Mouse (Mus musculus): ENCODE measurements around the gene Reep6. TPM values are rescaled to one million over a fixed set of nuclear protein-coding genes. Genes with fewer than 3 reads are reported as not detected.

Gene Reep6
- total RNA-seq (2023), result 0.44 and 0.54 TPM in 2 replicates

GRCm38 (mm10) chr10:80329273-80330081, at the start of gene Reep6, which contains the start of gene Pcsk4:
Gene Reep6 (plus strand): TSS chr10:80329953.
Gene Pcsk4 (minus strand): TSS chr10:80329498.

GRCm38 (mm10) chr10:80292251-80293146, 37.3 kb upstream of the Reep6 start, which contains the start of gene Rps15:
Gene Rps15 (plus strand): TSS chr10:80292453.

DNA sequence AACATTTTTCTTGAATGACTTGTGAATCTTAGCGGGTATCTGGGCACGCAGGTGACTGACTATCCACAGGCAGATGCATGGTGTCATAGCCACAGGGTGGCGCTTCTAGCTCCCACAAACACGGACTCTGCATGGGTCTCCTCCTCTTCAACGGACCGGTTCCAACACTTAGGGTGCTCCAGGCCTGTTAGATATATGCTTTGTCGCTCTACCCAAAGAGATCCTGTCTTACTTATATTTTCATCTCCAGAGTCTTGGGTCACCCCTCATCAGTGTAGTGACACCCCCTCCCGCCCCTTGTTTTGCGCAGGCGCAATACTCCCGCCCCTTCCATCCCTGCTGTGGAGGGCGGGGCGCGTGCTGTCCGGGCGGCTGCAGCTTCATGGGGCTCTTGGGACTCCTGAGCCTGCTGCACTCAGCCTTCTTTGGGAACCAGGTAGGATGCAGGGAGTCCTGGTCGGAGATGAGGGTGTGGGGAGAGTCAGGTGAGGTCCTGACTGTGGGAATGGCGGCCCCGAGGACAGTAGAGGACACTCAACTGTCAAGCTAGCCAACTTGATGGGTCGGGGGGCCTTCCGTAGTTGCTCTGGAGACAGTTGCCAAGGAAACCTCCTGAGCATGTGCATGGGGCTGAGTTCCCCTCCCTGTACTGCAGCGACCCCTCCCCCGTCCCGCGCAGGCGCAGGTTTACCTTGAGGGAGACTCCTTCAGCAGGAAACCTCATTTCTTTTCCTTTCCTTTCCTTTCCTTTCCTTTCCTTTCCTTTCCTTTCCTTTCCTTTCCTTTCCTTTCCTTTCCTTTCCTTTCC, 33.9 kb upstream of the Reep6 start, which contains the start of gene Apc2:
Apc2 (plus strand) TSS at position 360 of the 808 bp plus-strand sequence.

DNA sequence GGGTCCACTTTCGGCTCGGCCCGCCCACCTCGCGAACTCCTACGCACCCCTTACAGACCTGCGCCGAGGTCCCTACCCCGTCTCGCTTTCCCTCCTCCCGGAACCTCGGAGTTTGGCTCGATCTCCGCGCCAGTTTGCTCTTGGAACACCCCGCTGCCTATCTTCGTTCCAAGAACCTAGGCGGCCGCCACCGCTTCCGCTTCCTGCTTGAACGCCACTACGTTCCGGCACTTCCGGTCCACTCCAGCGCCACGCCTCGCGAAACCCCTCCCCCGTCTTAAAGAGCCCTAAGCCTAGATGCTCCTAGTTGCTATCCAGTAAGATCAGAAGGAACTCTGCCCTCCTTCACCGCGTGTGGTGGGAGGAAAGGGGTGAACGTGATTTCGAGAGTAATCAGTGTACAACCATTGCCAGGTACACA, 9.4 kb upstream of the Reep6 start, which contains the start of gene 2310011J03Rik:
2310011J03Rik (minus strand) TSS at position 198 of the 421 bp plus-strand sequence.

DNA sequence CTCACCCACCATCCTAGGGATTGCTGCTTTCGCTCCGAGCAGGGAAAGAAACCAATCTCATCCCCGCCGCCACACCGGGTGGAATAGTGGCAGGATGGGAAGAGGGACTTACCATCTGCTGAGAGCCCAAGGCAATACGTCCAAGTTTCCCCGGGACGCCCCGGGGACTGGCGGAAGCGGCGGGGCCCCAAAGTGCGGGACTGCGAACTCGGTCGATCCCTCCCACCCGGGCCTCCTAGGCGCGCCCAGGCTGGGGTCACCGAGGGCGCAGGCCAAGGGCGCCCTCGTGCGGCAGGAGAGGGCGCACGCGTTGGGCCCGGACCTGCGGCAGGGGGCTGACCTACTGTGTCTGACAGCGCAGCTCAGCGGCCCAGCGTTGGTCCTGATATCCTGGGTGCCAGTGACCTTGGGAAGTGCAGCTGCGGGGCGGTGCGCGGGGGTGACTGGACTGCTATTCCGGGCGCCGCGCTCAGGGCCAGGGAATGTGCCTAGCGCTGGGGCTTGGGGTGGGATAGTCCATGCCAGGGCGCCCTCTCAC, 18.6 kb downstream of the Reep6 start, which contains the start of gene Adamtsl5:
Adamtsl5 (minus strand) TSS at position 169 of the 538 bp plus-strand sequence.

GRCm38 (mm10) chr10:80356001-80356682, 26.4 kb downstream of the Reep6 start, which contains the start of gene Plk5:
Gene Plk5 (plus strand): TSS chr10:80356459.

Other genes with a start within 250 kb of the Reep6 start
- gene Sbno2, start 224.4 kb upstream of the Reep6 start, total RNA-seq (2023), result 164 and 210 TPM in 2 replicates
- 193 and 249 TPM in 2 replicates for gene Stk11, start 214.2 kb upstream of the Reep6 start, total RNA-seq (2023)
- 81.5 and 92.7 TPM in 2 replicates for gene Atp5d, start 191.3 kb upstream of the Reep6 start, total RNA-seq (2023)
- gene Cbarp, start 189.1 kb upstream of the Reep6 start, total RNA-seq (2023), result 0.61 and 1.3 TPM in 2 replicates
- 220 and 226 TPM in 2 replicates for gene Midn, start 181.7 kb upstream of the Reep6 start, total RNA-seq (2023)
- gene Cirbp, start 164.0 kb upstream of the Reep6 start, total RNA-seq (2023), result 41.2 and 65.3 TPM in 2 replicates
- gene 1600002K03Rik, start 157.0 kb upstream of the Reep6 start, total RNA-seq (2023), result 1.8 and 2.7 TPM in 2 replicates
- gene Efna2, start 150.5 kb upstream of the Reep6 start, total RNA-seq (2023), result not detected in 2 replicates
- 20.6 and 22.3 TPM in 2 replicates for gene Mum1, start 103.5 kb upstream of the Reep6 start, total RNA-seq (2023)
- gene Ndufs7, start 80.8 kb upstream of the Reep6 start, total RNA-seq (2023), result 44.9 and 49.8 TPM in 2 replicates
- 4.0 and 4.8 TPM in 2 replicates for gene Gamt, start 68.9 kb upstream of the Reep6 start, total RNA-seq (2023)
- gene Dazap1, start 68.5 kb upstream of the Reep6 start, total RNA-seq (2023), result 71.8 and 72.5 TPM in 2 replicates
- 539 and 578 TPM in 2 replicates for gene Rps15, start 37.5 kb upstream of the Reep6 start, total RNA-seq (2023)
- not detected in 2 replicates for gene Apc2, start 34.0 kb upstream of the Reep6 start, total RNA-seq (2023)
- 29.5 and 40.3 TPM in 2 replicates for gene 2310011J03Rik, start 9.4 kb upstream of the Reep6 start, total RNA-seq (2023)
- not detected in 2 replicates for gene Pcsk4, start 455 bp upstream of the Reep6 start, total RNA-seq (2023)
- gene Adamtsl5, start 18.5 kb downstream of the Reep6 start, total RNA-seq (2023), result not detected in 2 replicates
- not detected in 2 replicates for gene Plk5, start 26.5 kb downstream of the Reep6 start, total RNA-seq (2023)
- gene Mex3d, start 57.7 kb downstream of the Reep6 start, total RNA-seq (2023), result 1.9 and 2.6 TPM in 2 replicates
- gene Mbd3, start 69.6 kb downstream of the Reep6 start, total RNA-seq (2023), result 30.1 and 33.3 TPM in 2 replicates
- 68.5 and 72.8 TPM in 2 replicates for gene Uqcr11, start 76.9 kb downstream of the Reep6 start, total RNA-seq (2023)
- gene Tcf3, start 103.7 kb downstream of the Reep6 start, total RNA-seq (2023), result 40.0 and 42.1 TPM in 2 replicates
- gene Onecut3, start 164.9 kb downstream of the Reep6 start, total RNA-seq (2023), result not detected in 2 replicates
- not detected in 2 replicates for gene Atp8b3, start 209.2 kb downstream of the Reep6 start, total RNA-seq (2023)
- gene Rexo1, start 231.6 kb downstream of the Reep6 start, total RNA-seq (2023), result 87.8 and 112 TPM in 2 replicates
- gene Klf16, start 247.4 kb downstream of the Reep6 start, total RNA-seq (2023), result 5.7 and 7.0 TPM in 2 replicates

Data from neutrophil, adult 65 days (primary cell).